Mouse (Mus musculus): ENCODE measurements around the gene Prrg4.

GRCm38 (mm10) chr2:104878794-104879193, 29.1 kb upstream of the Prrg4 start:
- TF ChIP-seq GATA1 (IDR thresholded peaks at IDR 0.05; ENCODE audit: borderline replicate concordance, low read length) (no peak), FLI1 (IDR thresholded peaks at IDR 0.05; ENCODE audit: low read length) (no peak)
